Mouse (Mus musculus): ENCODE measurements around the gene Rbpms2.

DNA sequence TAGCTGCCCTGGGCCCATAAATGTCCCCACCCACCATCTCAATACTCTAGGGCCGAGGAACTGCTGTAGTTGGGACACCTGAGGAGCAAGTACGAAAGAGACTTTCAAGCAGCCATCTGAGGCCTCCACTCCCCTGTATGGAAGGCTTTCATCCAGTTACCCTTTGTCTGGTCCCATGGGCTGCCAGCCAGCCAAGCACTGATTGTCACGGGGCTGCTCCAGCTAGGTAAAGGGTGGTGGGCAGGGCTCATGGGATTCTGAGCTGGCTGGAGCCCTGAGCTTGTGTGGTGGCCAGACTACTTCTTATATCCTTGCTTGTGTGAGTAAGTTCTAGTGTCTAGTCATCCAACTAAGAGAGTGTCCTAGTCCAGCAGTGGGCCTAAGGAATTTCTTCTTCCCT, 27.8 kb downstream of the Rbpms2 start:
- TF ChIP-seq GATA1 (IDR thresholded peaks at IDR 0.05; ENCODE audit: borderline replicate concordance, low read length), result no peak
- no peak for TF ChIP-seq CTCF (IDR thresholded peaks at IDR 0.05; ENCODE audit: low read depth, low read length)
